Comparison of ENCODE assay signal across 9 mouse cellular contexts in the genomic region with DNA sequence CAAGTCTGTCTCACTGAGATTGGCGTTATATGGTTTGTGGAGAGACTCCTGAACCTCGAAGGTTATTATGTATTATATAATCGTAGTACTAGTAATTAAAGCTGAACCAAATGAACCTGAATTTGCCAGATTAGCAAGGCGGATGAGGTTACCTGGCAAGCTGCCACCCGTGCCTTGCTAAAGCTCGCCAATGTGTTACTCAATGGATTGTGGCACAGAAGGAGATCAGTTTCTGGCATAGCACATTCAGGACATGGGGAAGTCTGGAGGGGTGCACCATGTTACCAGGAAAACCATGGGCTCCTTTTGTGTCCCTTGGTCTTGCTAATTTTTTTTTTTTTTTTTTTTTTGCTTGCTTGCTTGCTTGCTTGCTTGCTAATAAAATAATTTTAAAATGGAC. TPM values are rescaled to one million over a fixed set of nuclear protein-coding genes. Genes with fewer than 3 reads are reported as not detected.
DNase-seq lines count a peak whose midpoint lies in the region; ATAC-seq and TF ChIP-seq lines count a peak whose summit lies in the region.
"Had no signal": no experiment of that assay in that cellular context is flagged by ENCODE, and none has a peak within 500 bp of the region (broad histone marks: within the 10 kb centered on the region; RNA-seq: fewer than 3 reads in every experiment).

No protein-coding gene starts in this region.

- H3K4me3 ChIP-seq in midbrain, embryonic 11.5 days (ENCODE audit: low read depth, low read length): no peak overlapping the region
- H3K4me3 ChIP-seq in midbrain, embryonic 10.5 days: no peak overlapping the region; the same call in 1 of the 2 replicates
- H3K4me3 ChIP-seq in olfactory bulb, adult 2 months (ENCODE audit: insufficient read depth, low read depth, low read length): no peak overlapping the region
- H3K4me3 ChIP-seq in liver, postnatal 0 days (ENCODE audit: low read depth, low read length): no peak overlapping the region

- H3K36me3 ChIP-seq in midbrain, embryonic 11.5 days (ENCODE audit: control insufficient read depth, insufficient read depth, low read length): no peaks in the 10 kb centered on the region
- H3K36me3 ChIP-seq in midbrain, embryonic 10.5 days: no peaks in the 10 kb centered on the region
- H3K36me3 ChIP-seq in liver, postnatal 0 days (replicated peaks; ENCODE audit: insufficient read depth, low read length): no peaks in the 10 kb centered on the region

- H3K4me1 ChIP-seq in midbrain, embryonic 11.5 days (ENCODE audit: control insufficient read depth, insufficient read depth, low read length): 0 out of 2 replicates have a peak, but pooled peaks cover 4% of the 10 kb centered on the region
- H3K4me1 ChIP-seq in midbrain, embryonic 10.5 days: peaks cover 13% of the 10 kb centered on the region
- peaks cover 11% of the 10 kb centered on the region for H3K4me1 ChIP-seq in olfactory bulb, adult 2 months (ENCODE audit: control insufficient read depth, insufficient read depth, low read length)
- peaks cover 2% of the 10 kb centered on the region; the same call in 1 of the 2 replicates for H3K4me1 ChIP-seq in liver, postnatal 0 days (ENCODE audit: insufficient read depth)

- H3K9ac ChIP-seq in midbrain, embryonic 11.5 days (ENCODE audit: low read length): peak overlapping the region; percentile 43; the same call in 1 of the 2 replicates
- H3K9ac ChIP-seq in liver, postnatal 0 days (replicated peaks): no peak overlapping the region

- no peak for TF ChIP-seq POLR2A in olfactory bulb, adult 2 months (IDR thresholded peaks at IDR 0.05; ENCODE audit: insufficient read depth, low read depth, low read length)

- no peak for TF ChIP-seq EP300 in liver, postnatal 0 days (IDR thresholded peaks at IDR 0.05; ENCODE audit: low read depth)

- WGBS in midbrain, embryonic 11.5 days: 92% methylated on average over 6 of the region's 6 CpGs
- WGBS in midbrain, embryonic 10.5 days: 93% methylated on average over 6 of the region's 6 CpGs
- 41% methylated on average over 6 of the region's 6 CpGs for WGBS in large intestine, adult 2 months
- WGBS in olfactory bulb, adult 2 months: 22% methylated on average over 6 of the region's 6 CpGs
- WGBS in liver, postnatal 0 days (ENCODE audit: insufficient replicate concordance): 80% methylated on average over 6 of the region's 6 CpGs

- H3K9me3 ChIP-seq in midbrain, embryonic 11.5 days (ENCODE audit: control insufficient read depth, low read length): no peaks in the 10 kb centered on the region; the same call in 1 of the 2 replicates
- peaks cover 13% of the 10 kb centered on the region; the same call in 1 of the 2 replicates for H3K9me3 ChIP-seq in midbrain, embryonic 10.5 days (replicated peaks)
- peaks cover 7% of the 10 kb centered on the region; the same call in 1 of the 2 replicates for H3K9me3 ChIP-seq in liver, postnatal 0 days (ENCODE audit: low read length)

- no peak for TF ChIP-seq CTCF in olfactory bulb, adult 2 months (IDR thresholded peaks at IDR 0.05; ENCODE audit: insufficient read depth, low read depth, low read length)
- TF ChIP-seq CTCF in liver, postnatal 0 days (IDR thresholded peaks at IDR 0.05; ENCODE audit: low read depth): no peak

- no peak overlapping the region for H3K27ac ChIP-seq in midbrain, embryonic 11.5 days (ENCODE audit: low read depth, low read length)
- no peak overlapping the region for H3K27ac ChIP-seq in midbrain, embryonic 10.5 days (replicated peaks)
- H3K27ac ChIP-seq in olfactory bulb, adult 2 months (ENCODE audit: insufficient read depth, low read depth, low read length): 0 out of 2 replicates have a peak overlapping the region, but pooled peaks have one; percentile 15
- no peak overlapping the region for H3K27ac ChIP-seq in liver, postnatal 0 days (ENCODE audit: low read depth)

- H3K4me2 ChIP-seq in midbrain, embryonic 11.5 days: peak overlapping the region; percentile 45; the same call in 1 of the 2 replicates
- H3K4me2 ChIP-seq in liver, postnatal 0 days (ENCODE audit: low read depth, low read length): no peak overlapping the region

- DNase-seq in cerebellum, postnatal 10 days: peak; percentile 68 to 70
- no peak for DNase-seq in cerebellum, adult 9-10 months
- no peak for DNase-seq in midbrain, embryonic 11.5 days (ENCODE audit: low spot score, missing footprints)
- no peak for DNase-seq in midbrain, embryonic 10.5 days (ENCODE audit: low spot score)
- DNase-seq in large intestine, adult 2 months (ENCODE audit: low read depth, low spot score): peak; percentile 37
- DNase-seq in urinary bladder, postnatal 10 days (ENCODE audit: low spot score): no peak
- no peak for DNase-seq in liver, postnatal 0 days
- DNase-seq: gastrocnemius, postnatal 36 days had no signal

- no peaks in the 10 kb centered on the region for H3K27me3 ChIP-seq in midbrain, embryonic 11.5 days (ENCODE audit: control insufficient read depth, insufficient read depth, low read length)
- no peaks in the 10 kb centered on the region for H3K27me3 ChIP-seq in midbrain, embryonic 10.5 days (ENCODE audit: low read depth, poor library complexity, severe bottlenecking)
- H3K27me3 ChIP-seq in liver, postnatal 0 days (ENCODE audit: insufficient read depth, low read length): 0 out of 2 replicates have a peak, but pooled peaks cover 4% of the 10 kb centered on the region

- ATAC-seq in midbrain, embryonic 11.5 days (ENCODE audit: low FRiP score): no peak
- ATAC-seq in liver, postnatal 0 days: no peak

RNA-seq across cellular contexts. Expression of gene Tescl, which starts 8.5 kb away (rescaled TPM):
- polyA plus RNA-seq in midbrain, embryonic 11.5 days (2014; fragmentation: Nextera tagmentation; extraction: Ambion mirVana): 0.26 TPM in 1 of 2 replicates, not detected in the other
- polyA plus RNA-seq in midbrain, embryonic 10.5 days (2016; fragmentation: Nextera tagmentation; extraction: Ambion mirVana): 0.14 and 0.26 TPM in 2 replicates
- 0.16 TPM in 1 of 2 replicates, not detected in the other for polyA plus RNA-seq in large intestine, adult 2 months (2012; rRNA removed)
- not detected in 2 replicates for polyA plus RNA-seq in olfactory bulb, adult 2 months (2012; ENCODE audit: insufficient read depth, insufficient read length, low replicate concordance, missing spikeins)
- not detected in 2 replicates for polyA plus RNA-seq in liver, postnatal 0 days (2015; fragmentation: Nextera tagmentation; extraction: Ambion mirVana)

RNA-seq across cellular contexts. Expression of gene Zfp94, which starts 8.7 kb away (rescaled TPM):
- 13.0 and 14.3 TPM in 2 replicates for polyA plus RNA-seq in midbrain, embryonic 11.5 days (2014; fragmentation: Nextera tagmentation; extraction: Ambion mirVana)
- polyA plus RNA-seq in midbrain, embryonic 10.5 days (2016; fragmentation: Nextera tagmentation; extraction: Ambion mirVana): 13.7 and 15.5 TPM in 2 replicates
- 2.1 and 3.1 TPM in 2 replicates for polyA plus RNA-seq in large intestine, adult 2 months (2012; rRNA removed)
- polyA plus RNA-seq in olfactory bulb, adult 2 months (2012; ENCODE audit: insufficient read depth, insufficient read length, low replicate concordance, missing spikeins): not detected in 2 replicates
- polyA plus RNA-seq in liver, postnatal 0 days (2015; fragmentation: Nextera tagmentation; extraction: Ambion mirVana): 1.8 and 2.2 TPM in 2 replicates

RNA-seq across cellular contexts. Expression of gene Lypd5, which starts 23.8 kb away (rescaled TPM):
- polyA plus RNA-seq in midbrain, embryonic 11.5 days (2014; fragmentation: Nextera tagmentation; extraction: Ambion mirVana): not detected in 2 replicates
- polyA plus RNA-seq in midbrain, embryonic 10.5 days (2016; fragmentation: Nextera tagmentation; extraction: Ambion mirVana): not detected in 2 replicates
- 0.04 TPM in 1 of 2 replicates, not detected in the other for polyA plus RNA-seq in large intestine, adult 2 months (2012; rRNA removed)
- not detected in 2 replicates for polyA plus RNA-seq in olfactory bulb, adult 2 months (2012; ENCODE audit: insufficient read depth, insufficient read length, low replicate concordance, missing spikeins)
- polyA plus RNA-seq in liver, postnatal 0 days (2015; fragmentation: Nextera tagmentation; extraction: Ambion mirVana): 0.06 TPM in 1 of 2 replicates, not detected in the other

RNA-seq across cellular contexts. Expression of gene Zfp61, which starts 24.2 kb away (rescaled TPM):
- 37.1 and 40.8 TPM in 2 replicates for polyA plus RNA-seq in midbrain, embryonic 11.5 days (2014; fragmentation: Nextera tagmentation; extraction: Ambion mirVana)
- polyA plus RNA-seq in midbrain, embryonic 10.5 days (2016; fragmentation: Nextera tagmentation; extraction: Ambion mirVana): 36.7 and 41.4 TPM in 2 replicates
- polyA plus RNA-seq in large intestine, adult 2 months (2012; rRNA removed): 3.8 and 4.1 TPM in 2 replicates
- polyA plus RNA-seq in olfactory bulb, adult 2 months (2012; ENCODE audit: insufficient read depth, insufficient read length, low replicate concordance, missing spikeins): not detected in 2 replicates
- 1.6 and 1.8 TPM in 2 replicates for polyA plus RNA-seq in liver, postnatal 0 days (2015; fragmentation: Nextera tagmentation; extraction: Ambion mirVana)

RNA-seq across cellular contexts. Expression of gene Kcnn4, which starts 44.9 kb away (rescaled TPM):
- 2.8 and 3.4 TPM in 2 replicates for polyA plus RNA-seq in midbrain, embryonic 11.5 days (2014; fragmentation: Nextera tagmentation; extraction: Ambion mirVana)
- 3.3 and 4.0 TPM in 2 replicates for polyA plus RNA-seq in midbrain, embryonic 10.5 days (2016; fragmentation: Nextera tagmentation; extraction: Ambion mirVana)
- polyA plus RNA-seq in large intestine, adult 2 months (2012; rRNA removed): 76.3 and 90.9 TPM in 2 replicates
- not detected in 2 replicates for polyA plus RNA-seq in olfactory bulb, adult 2 months (2012; ENCODE audit: insufficient read depth, insufficient read length, low replicate concordance, missing spikeins)
- 41.0 and 41.9 TPM in 2 replicates for polyA plus RNA-seq in liver, postnatal 0 days (2015; fragmentation: Nextera tagmentation; extraction: Ambion mirVana)

Comparison
In these comparisons a context has a peak if more than half of its experiments do, and no peak if none do; other contexts are left out.
1. DNase-seq: peak in cerebellum, postnatal 10 days (2 of 2) and large intestine, adult 2 months (single experiment); none in cerebellum, adult 9-10 months (single experiment), midbrain, embryonic 11.5 days (single experiment), midbrain, embryonic 10.5 days (single experiment), urinary bladder, postnatal 10 days (single experiment) and liver, postnatal 0 days (single experiment).